7 mouse cellular contexts compared by ENCODE assay signal in the genomic region with DNA sequence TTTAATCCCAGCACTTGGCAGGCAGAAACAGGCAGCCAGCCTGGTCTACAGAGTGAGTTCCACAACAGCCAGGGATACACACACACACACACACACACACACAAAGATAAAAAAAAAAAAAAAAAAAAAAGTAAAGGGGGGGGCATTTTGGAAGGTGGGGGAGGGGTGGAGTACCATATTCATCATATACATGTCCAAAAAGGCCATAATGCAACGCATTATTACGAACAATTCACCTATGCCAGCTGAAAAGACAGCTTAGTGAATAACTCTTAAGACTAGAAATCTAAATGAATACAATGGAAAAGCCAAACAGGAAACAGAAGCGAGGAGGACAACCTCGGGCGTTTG. TPM values are rescaled to one million over a fixed set of nuclear protein-coding genes. Genes with fewer than 3 reads are reported as not detected.
DNase-seq lines count a peak whose midpoint lies in the region; ATAC-seq and TF ChIP-seq lines count a peak whose summit lies in the region.

No protein-coding gene starts in this region.

- H3K9me3 ChIP-seq in lung, embryonic 15.5 days: no peaks in the 10 kb centered on the region
- no peaks in the 10 kb centered on the region for H3K9me3 ChIP-seq in forebrain, embryonic 11.5 days (ENCODE audit: control insufficient read depth, low read length)
- no peaks in the 10 kb centered on the region for H3K9me3 ChIP-seq in limb, embryonic 12.5 days

- no peak for TF ChIP-seq POLR2A in small intestine, adult 2 months (IDR thresholded peaks at IDR 0.05; ENCODE audit: low read depth, low read length)

- H3K9ac ChIP-seq in lung, embryonic 15.5 days: peak overlapping the region; percentile 23; the same call in 1 of the 2 replicates
- H3K9ac ChIP-seq in forebrain, embryonic 11.5 days (ENCODE audit: low read length): 0 out of 2 replicates have a peak overlapping the region, but pooled peaks have one; percentile 1
- H3K9ac ChIP-seq in limb, embryonic 12.5 days (replicated peaks): 0 out of 2 replicates have a peak overlapping the region, but pooled peaks have one; percentile 27

- H3K27ac ChIP-seq in lung, embryonic 15.5 days: peak overlapping the region; percentile 90
- no peak overlapping the region for H3K27ac ChIP-seq in forebrain, embryonic 11.5 days (ENCODE audit: low read depth, low read length)
- H3K27ac ChIP-seq in limb, embryonic 12.5 days: no peak overlapping the region
- H3K27ac ChIP-seq in small intestine, adult 2 months (ENCODE audit: insufficient read depth, low read depth, low read length): peak overlapping the region; percentile 96

- ATAC-seq in lung, embryonic 15.5 days (ENCODE audit: borderline replicate concordance, extremely low read depth, low FRiP score, low TSS enrichment): no peak
- no peak for ATAC-seq in forebrain, embryonic 11.5 days (replicated peaks; ENCODE audit: low FRiP score)
- no peak for ATAC-seq in limb, embryonic 12.5 days (ENCODE audit: insufficient number of reproducible peaks, insufficient read depth, low FRiP score, low TSS enrichment, low read depth)
- no peak for ATAC-seq in inflammation-experienced regulatory T-cells, adult 6 months

- H3K36me3 ChIP-seq in lung, embryonic 15.5 days: no peaks in the 10 kb centered on the region
- no peaks in the 10 kb centered on the region for H3K36me3 ChIP-seq in forebrain, embryonic 11.5 days (ENCODE audit: control insufficient read depth, insufficient read depth, low read length)
- no peaks in the 10 kb centered on the region for H3K36me3 ChIP-seq in limb, embryonic 12.5 days
- no peaks in the 10 kb centered on the region for H3K36me3 ChIP-seq in small intestine, adult 2 months (ENCODE audit: control insufficient read depth, insufficient read depth, low read length)

- DNase-seq in lung, postnatal 14 days: no peak
- DNase-seq in forebrain, embryonic 11.5 days (ENCODE audit: low spot score): no peak
- no peak for DNase-seq in layer of hippocampus, adult 9-11 months

- H3K4me2 ChIP-seq in lung, embryonic 15.5 days: peak overlapping the region; percentile 72
- peak overlapping the region; percentile 44 for H3K4me2 ChIP-seq in forebrain, embryonic 11.5 days (ENCODE audit: low read depth, low read length, severe bottlenecking)
- peak overlapping the region; percentile 70 for H3K4me2 ChIP-seq in limb, embryonic 12.5 days

- H3K4me3 ChIP-seq in lung, embryonic 15.5 days: peak overlapping the region; percentile 33
- peak overlapping the region; percentile 1; the same call in 1 of the 2 replicates for H3K4me3 ChIP-seq in forebrain, embryonic 11.5 days (ENCODE audit: low read depth, low read length)
- peak overlapping the region; percentile 31 for H3K4me3 ChIP-seq in limb, embryonic 12.5 days (replicated peaks)
- H3K4me3 ChIP-seq in small intestine, adult 2 months (ENCODE audit: low read depth, low read length): peak overlapping the region; percentile 64

- no peaks in the 10 kb centered on the region for H3K27me3 ChIP-seq in lung, embryonic 15.5 days
- H3K27me3 ChIP-seq in forebrain, embryonic 11.5 days (ENCODE audit: control insufficient read depth, insufficient read depth, low read length): no peaks in the 10 kb centered on the region; the same call in 1 of the 2 replicates
- no peaks in the 10 kb centered on the region for H3K27me3 ChIP-seq in limb, embryonic 12.5 days
- H3K27me3 ChIP-seq in small intestine, adult 2 months (ENCODE audit: control insufficient read depth, insufficient read depth, low read length): no peaks in the 10 kb centered on the region

- 6% methylated on average over 5 of the region's 5 CpGs for WGBS in lung, embryonic 15.5 days
- WGBS in forebrain, embryonic 11.5 days: 17% methylated on average over 5 of the region's 5 CpGs
- 18% methylated on average over 5 of the region's 5 CpGs for WGBS in limb, embryonic 12.5 days
- 1% methylated on average over 5 of the region's 5 CpGs for WGBS in small intestine, adult 2 months

- no peak for TF ChIP-seq CTCF in small intestine, adult 2 months (IDR thresholded peaks at IDR 0.05; ENCODE audit: extremely low read depth, insufficient read length, insufficient replicate concordance, low read depth, low read length)

- peaks cover 58% of the 10 kb centered on the region for H3K4me1 ChIP-seq in lung, embryonic 15.5 days
- H3K4me1 ChIP-seq in forebrain, embryonic 11.5 days (replicated peaks; ENCODE audit: control insufficient read depth, insufficient read depth, low read length): peaks cover 7% of the 10 kb centered on the region; the same call in 1 of the 2 replicates
- H3K4me1 ChIP-seq in limb, embryonic 12.5 days (replicated peaks): peaks cover 16% of the 10 kb centered on the region
- H3K4me1 ChIP-seq in small intestine, adult 2 months (ENCODE audit: control insufficient read depth, insufficient read depth, insufficient read length, low read length): peaks cover 8% of the 10 kb centered on the region; the same call in 1 of the 2 replicates

RNA-seq across cellular contexts. Expression of a gene that starts 6.8 kb away (rescaled TPM):
- 5.0 and 5.1 TPM in 2 replicates for polyA plus RNA-seq in lung, embryonic 15.5 days (2015; fragmentation: Nextera tagmentation; extraction: Ambion mirVana)
- 3.8 and 3.9 TPM in 2 replicates for polyA plus RNA-seq in forebrain, embryonic 11.5 days (2014; fragmentation: Nextera tagmentation; extraction: Ambion mirVana)
- polyA plus RNA-seq in limb, embryonic 12.5 days (2016; fragmentation: Nextera tagmentation; extraction: Ambion mirVana): 5.0 and 5.1 TPM in 2 replicates
- polyA plus RNA-seq in small intestine, adult 2 months (2012; rRNA removed): 5.2 and 10.4 TPM in 2 replicates
- 10 to 100 TPM in 1 of 3 experiments, 1 to 10 TPM in 2; 8.6 to 11.1 (median 8.6) TPM for polyA plus RNA-seq in inflammation-experienced regulatory T-cells, adult 6 months (2017; shearing (Covaris generic))

Comparison
In these comparisons a context has a peak if more than half of its experiments do, and no peak if none do; other contexts are left out.
1. H3K27ac ChIP-seq: peak in lung, embryonic 15.5 days (single experiment) and small intestine, adult 2 months (single experiment); none in forebrain, embryonic 11.5 days (single experiment) and limb, embryonic 12.5 days (single experiment).
2. H3K4me3 ChIP-seq: peak in every context shown above with its lines; median percentile 64 in small intestine, adult 2 months; 33 in lung, embryonic 15.5 days; 31 in limb, embryonic 12.5 days; 1 in forebrain, embryonic 11.5 days.
3. Peak in every context shown above with its lines, with median percentiles within 50 percentile points of each other: H3K4me2 ChIP-seq and H3K9ac ChIP-seq.